Mouse (Mus musculus): ENCODE results near the gene Nek11. TPM values are rescaled to one million over a fixed set of nuclear protein-coding genes. Genes with fewer than 3 reads are reported as not detected.
A peak's percentile ranks its signal among the peaks of the same experiment; 100 is the strongest.

Nek11 gene
- total RNA-seq, 2 experiments from 2014 or later, result 0.14 TPM; not detected in 1

- DNase-seq, result no peak
Measured at GRCm38 (mm10) chr9:105312686-105313085, 82.6 kb downstream of the Nek11 start.

- peak; percentile 21 for DNase-seq
Measured at GRCm38 (mm10) chr9:105309553-105310281, 85.6 kb downstream of the Nek11 start.

GRCm38 (mm10) chr9:105306042-105306441, 89.3 kb downstream of the Nek11 start:
- no peak for DNase-seq

GRCm38 (mm10) chr9:105302230-105302629, 93.1 kb downstream of the Nek11 start:
- DNase-seq, result no peak

GRCm38 (mm10) chr9:105301396-105301795, 93.9 kb downstream of the Nek11 start:
- no peak for DNase-seq

GRCm38 (mm10) chr9:105300738-105301325, 94.5 kb downstream of the Nek11 start:
- DNase-seq, result no peak

- DNase-seq, result no peak
Measured at GRCm38 (mm10) chr9:105284670-105285069, 110.7 kb downstream of the Nek11 start.

GRCm38 (mm10) chr9:105282725-105283124, 112.6 kb downstream of the Nek11 start:
- DNase-seq, result peak; percentile 17

GRCm38 (mm10) chr9:105274925-105275324, 120.4 kb downstream of the Nek11 start:
- DNase-seq, result no peak

- DNase-seq, result no peak
Measured at GRCm38 (mm10) chr9:105274286-105274685, 121.0 kb downstream of the Nek11 start.

- DNase-seq, result peak; percentile 6
Measured at GRCm38 (mm10) chr9:105272241-105272640, 123.1 kb downstream of the Nek11 start.

- DNase-seq, result no peak
Measured at GRCm38 (mm10) chr9:105263140-105263539, 132.2 kb downstream of the Nek11 start.

- DNase-seq, result no peak
Measured at GRCm38 (mm10) chr9:105257668-105258067, 137.7 kb downstream of the Nek11 start.

- DNase-seq, result no peak
Measured at GRCm38 (mm10) chr9:105254076-105254475, 141.2 kb downstream of the Nek11 start.

- no peak for DNase-seq
Measured at GRCm38 (mm10) chr9:105252349-105253041, 142.8 kb downstream of the Nek11 start.

- no peak for DNase-seq
Measured at GRCm38 (mm10) chr9:105251256-105251655, 144.1 kb downstream of the Nek11 start.

GRCm38 (mm10) chr9:105244024-105244423, 151.3 kb downstream of the Nek11 start:
- DNase-seq, result no peak

- no peak for DNase-seq
Measured at GRCm38 (mm10) chr9:105214434-105214833, 180.9 kb downstream of the Nek11 start.

- DNase-seq, result no peak
Measured at GRCm38 (mm10) chr9:105200305-105200704, 195.0 kb downstream of the Nek11 start.

GRCm38 (mm10) chr9:105186725-105187124, 208.6 kb downstream of the Nek11 start:
- no peak for DNase-seq

- no peak for DNase-seq
Measured at GRCm38 (mm10) chr9:105182392-105182791, 212.9 kb downstream of the Nek11 start.

GRCm38 (mm10) chr9:105144992-105145391, 250.3 kb downstream of the Nek11 start, which contains the start of gene 1700080E11Rik:
Gene 1700080E11Rik (minus strand): TSS chr9:105145092.
- no peak for DNase-seq

GRCm38 (mm10) chr9:105139204-105139603, 256.1 kb downstream of the Nek11 start:
- DNase-seq, result no peak

All from gastrocnemius, postnatal 10 days (tissue).